Mouse (Mus musculus): ENCODE results near the gene Alg13. TPM values are rescaled to one million over a fixed set of nuclear protein-coding genes. Genes with fewer than 3 reads are reported as not detected.

Alg13 gene
- total RNA-seq, 2 experiments from 2014 or later: 5.7 to 5.8 TPM

Small RNA genes lying within 50 kb of the gene (microRNA-seq; reads per million reads assigned to microRNA genes)
- 0 reads per million in 2 experiments for gene Mir680-2

Other genes with a start within 250 kb of the Alg13 start
- gene A730046J19Rik, start 164.1 kb upstream of the Alg13 start, total RNA-seq (2021): under 1 TPM; 0.05 to 0.08 TPM
- not detected for gene Trpc5os, start 138.8 kb downstream of the Alg13 start, total RNA-seq (2021)